Mouse (Mus musculus) gonadal fat pad, adult 2 months (tissue): ENCODE data around the gene Ccm2. TPM values are rescaled to one million over a fixed set of nuclear protein-coding genes. Genes with fewer than 3 reads are reported as not detected.

Experiments used
- DNase-seq: peaks from one replicate; pipeline ENCODE4 v3.0.0-alpha.2; 2012; ENCODE audit warnings: low read depth
- polyA plus RNA-seq: library from polyadenylated mRNA; depleted of rRNA; stranded (reverse); fragments of >200 nt; gene quantifications from 2 replicates; pipeline ENCODE4 v1.2.3, GENCODE M21; 2012

Gene Ccm2
- polyA plus RNA-seq, 1 experiment = 84.2 TPM

- DNase-seq = no peak
Measured at GRCm38 (mm10) chr11:6529961-6530360, 16.7 kb upstream of the Ccm2 start.

GRCm38 (mm10) chr11:6530746-6531145, 15.9 kb upstream of the Ccm2 start:
- DNase-seq = no peak

GRCm38 (mm10) chr11:6544683-6545082, 2.0 kb upstream of the Ccm2 start:
- DNase-seq = no peak

- no peak for DNase-seq
Measured at GRCm38 (mm10) chr11:6545186-6545856, 1.4 kb upstream of the Ccm2 start.

- DNase-seq = no peak
Measured at GRCm38 (mm10) chr11:6545857-6546192, 862 bp upstream of the Ccm2 start.

- DNase-seq = no peak
Measured at GRCm38 (mm10) chr11:6547037-6547680, 472 bp downstream of the Ccm2 start.

GRCm38 (mm10) chr11:6547696-6548325, 1.1 kb downstream of the Ccm2 start:
- DNase-seq = no peak

- no peak for DNase-seq
Measured at GRCm38 (mm10) chr11:6549770-6550169, 3.1 kb downstream of the Ccm2 start.

- DNase-seq = no peak
Measured at GRCm38 (mm10) chr11:6550201-6550600, 3.5 kb downstream of the Ccm2 start.

- no peak for DNase-seq
Measured at GRCm38 (mm10) chr11:6558234-6558633, 11.5 kb downstream of the Ccm2 start.

GRCm38 (mm10) chr11:6559996-6560395, 13.3 kb downstream of the Ccm2 start:
- DNase-seq = no peak

- DNase-seq = no peak
Measured at GRCm38 (mm10) chr11:6560655-6561360, 14.1 kb downstream of the Ccm2 start.

- DNase-seq = no peak
Measured at GRCm38 (mm10) chr11:6561474-6561873, 14.8 kb downstream of the Ccm2 start.

- no peak for DNase-seq
Measured at GRCm38 (mm10) chr11:6562359-6562758, 15.7 kb downstream of the Ccm2 start.

GRCm38 (mm10) chr11:6563201-6563600, 16.5 kb downstream of the Ccm2 start:
- no peak for DNase-seq

GRCm38 (mm10) chr11:6566496-6566895, 19.8 kb downstream of the Ccm2 start:
- no peak for DNase-seq

- no peak for DNase-seq
Measured at GRCm38 (mm10) chr11:6567951-6568350, 21.3 kb downstream of the Ccm2 start.

GRCm38 (mm10) chr11:6568584-6569409, 22.1 kb downstream of the Ccm2 start:
- no peak for DNase-seq

- no peak for DNase-seq
Measured at GRCm38 (mm10) chr11:6569410-6569777, 22.7 kb downstream of the Ccm2 start.

- DNase-seq = no peak
Measured at GRCm38 (mm10) chr11:6576151-6576550, 29.5 kb downstream of the Ccm2 start.

GRCm38 (mm10) chr11:6579361-6579760, 32.7 kb downstream of the Ccm2 start:
- no peak for DNase-seq
